Mouse (Mus musculus) stomach, embryonic 14.5 days (tissue): ENCODE measurements around the gene Mlst8. TPM values are rescaled to one million over a fixed set of nuclear protein-coding genes. Genes with fewer than 3 reads are reported as not detected.

Experiments
- ATAC-seq: fragments of 200-750 bp; cut with Nextera tagmentation; 2 replicates; pipeline ENCODE4 v1.8.0; 2017; ENCODE audit warnings: low read depth, moderate TSS enrichment; ENCODE audit not compliant: insufficient number of reproducible peaks, insufficient read depth, low FRiP score
- H3K27ac ChIP-seq: fragments of 300-500 bp; sonication (generic); 2 replicates; pipeline ENCODE4 v1.5.1; 2014; ENCODE audit warnings: mild to moderate bottlenecking, low read length, moderate library complexity, mixed read lengths
- H3K27me3 ChIP-seq: fragments of 300-500 bp; sonication (generic); 2 replicates; pipeline ENCODE4 v1.6.1; 2014; ENCODE audit warnings: low read length, control low read depth, mixed read lengths; ENCODE audit not compliant: control insufficient read depth, insufficient read depth
- H3K36me3 ChIP-seq: fragments of 300-500 bp; sonication (generic); 2 replicates; pipeline ENCODE4 v1.6.1; 2014; ENCODE audit warnings: mild to moderate bottlenecking, control low read depth, low read length, moderate library complexity, mixed read lengths; ENCODE audit not compliant: control insufficient read depth, insufficient read depth
- H3K4me1 ChIP-seq: fragments of 300-500 bp; sonication (generic); 2 replicates; pipeline ENCODE4 v1.6.1; 2014; ENCODE audit warnings: low read length, control low read depth, mixed read lengths; ENCODE audit not compliant: control insufficient read depth, insufficient read depth
- H3K4me2 ChIP-seq: fragments of 300-500 bp; sonication (generic); replicated peaks from 2 replicates; pipeline ENCODE4 v1.6.1; 2014; ENCODE audit warnings: low read depth, low read length, control low read depth
- H3K4me3 ChIP-seq: fragments of 300-500 bp; sonication (generic); 2 replicates; pipeline ENCODE4 v1.5.1; 2014; ENCODE audit warnings: low read depth, low read length, control low read depth
- H3K9ac ChIP-seq: fragments of 300-500 bp; sonication (generic); replicated peaks from 2 replicates; pipeline ENCODE4 v1.6.1; 2014; ENCODE audit warnings: low read depth, mild to moderate bottlenecking, control low read depth, low read length, moderate library complexity, mixed read lengths
- H3K9me3 ChIP-seq: fragments of 300-500 bp; sonication (generic); 2 replicates; pipeline ENCODE4 v1.6.1; 2016; ENCODE audit warnings: low read depth, low read length, control low read depth; ENCODE audit not compliant: control insufficient read depth
- WGBS: fragments of 180-500 bp; shearing (Covaris S2); extraction: QIAGEN DNeasy Blood & Tissue Kit; methylation state at CpG from one replicate; pipeline ENCODE4 v1.1.7; 2014; 5-methylcytosine and 5-hydroxymethylcytosine counted together
- polyA plus RNA-seq: library from polyadenylated mRNA; unstranded; fragments of >200 nt; fragmentation: Nextera tagmentation; extraction: Ambion mirVana; gene quantifications from 2 replicates; pipeline ENCODE4 v1.2.1, GENCODE M21; 2014

Mlst8 gene
- polyA plus RNA-seq, 1 experiment from 2014 or later: 46.2 TPM

DNA sequence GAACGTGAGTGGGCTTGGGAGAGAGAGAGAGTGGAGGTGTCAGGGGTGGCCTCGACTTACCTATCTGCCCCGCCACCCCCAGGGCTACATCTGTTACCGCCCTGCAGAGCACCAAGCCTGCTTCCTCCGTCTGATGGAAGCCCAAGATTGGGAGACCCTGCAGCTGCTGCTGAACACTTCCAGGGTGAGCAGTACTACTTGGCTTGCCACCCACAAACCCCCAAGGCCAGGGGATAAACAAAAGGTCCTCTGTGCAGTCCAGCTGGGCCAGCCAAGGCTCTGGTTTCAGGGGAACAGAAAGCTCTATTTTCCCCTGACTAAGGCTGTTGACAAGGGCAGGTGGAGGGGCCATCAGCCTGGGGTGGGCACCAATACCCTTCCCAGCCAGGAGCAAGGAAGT lies 4.3 kb downstream of the Mlst8 start:
- Histone ChIP-seq H3K9me3 (no peaks in the 10 kb centered on the region), H3K36me3 (peaks cover 26% of the 10 kb centered on the region), H3K9ac (no peak overlapping the region), H3K27ac (no peak overlapping the region), H3K4me3 (no peak overlapping the region), H3K4me1 (peaks cover 29% of the 10 kb centered on the region), H3K27me3 (no peaks in the 10 kb centered on the region), H3K4me2 (no peak overlapping the region)
- whole genome bisulfite sequencing: 78% methylated on average over 5 of the region's 5 CpGs
- no peak for ATAC-seq

DNA sequence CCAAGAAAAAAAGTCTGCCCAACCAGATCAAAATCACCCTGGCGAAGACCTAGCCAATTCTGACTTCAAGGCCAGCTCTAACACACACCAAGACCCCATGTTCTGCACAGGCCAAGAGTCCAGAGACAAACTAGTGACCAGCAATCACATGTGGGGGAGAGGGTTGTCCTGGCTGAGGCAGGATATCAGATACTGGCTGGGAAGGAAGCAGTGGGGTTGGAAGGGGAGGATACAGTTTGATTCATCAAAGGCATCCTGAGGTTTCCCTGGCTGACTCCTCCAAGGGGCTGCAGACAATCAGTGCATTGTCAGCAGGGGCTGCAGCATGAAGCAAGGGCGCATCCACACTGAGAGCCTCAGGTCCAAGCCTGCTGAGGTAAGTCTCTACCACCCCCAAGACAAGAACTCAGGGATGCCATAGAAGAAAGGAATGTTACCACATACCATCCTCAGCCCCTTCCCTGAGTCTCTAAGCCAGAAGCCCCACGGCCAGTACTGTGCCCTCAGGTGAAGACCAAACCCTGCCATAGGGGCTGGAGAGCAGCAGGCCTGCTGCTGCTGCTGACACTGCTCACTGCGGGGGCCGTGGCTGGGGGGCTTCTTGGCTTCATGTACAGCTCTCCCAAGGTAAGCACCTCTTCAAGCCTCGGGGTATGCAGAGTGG lies 5.1 kb downstream of the Mlst8 start, which contains the start of gene Bricd5:
Bricd5 (plus strand) TSS at position 273 of the 664 bp plus-strand sequence.
- Histone ChIP-seq H3K4me2 (0 out of 2 replicates have a peak within 1 kb of the TSS, but pooled peaks have one; percentile 5), H3K36me3 (peaks cover 26% of the 10 kb centered on the region), H3K9me3 (no peaks in the 10 kb centered on the region), H3K27ac (peak within 1 kb of the TSS; percentile 67), H3K4me1 (peaks cover 29% of the 10 kb centered on the region), H3K9ac (no peak within 1 kb of the TSS), H3K4me3 (no peak within 1 kb of the TSS), H3K27me3 (no peaks in the 10 kb centered on the region)
- 75% methylated on average over 6 of the region's 6 CpGs for WGBS
- ATAC-seq: no peak

DNA sequence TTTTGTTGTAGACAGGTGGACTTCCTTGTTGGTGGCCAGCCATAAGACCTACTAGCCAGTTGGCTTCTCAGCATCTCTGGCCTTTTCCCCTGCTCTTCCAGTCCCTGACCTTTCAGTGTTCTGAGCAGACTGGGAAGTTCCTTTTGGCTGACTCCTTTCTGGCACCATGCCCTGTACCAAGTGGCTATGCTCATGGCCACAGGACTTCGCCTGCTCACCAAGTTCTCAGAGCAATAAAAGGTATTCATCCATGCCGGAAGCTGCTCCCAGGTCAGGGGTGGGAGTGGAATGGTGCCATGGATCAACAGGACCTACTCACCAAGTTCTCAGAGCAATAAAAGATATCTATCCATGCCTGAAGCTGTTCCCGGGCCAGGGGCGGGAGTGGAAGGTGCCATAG lies 6.4 kb downstream of the Mlst8 start:
- H3K27ac ChIP-seq: peak overlapping the region; percentile 27; the same call in 1 of the 2 replicates
- H3K4me1 ChIP-seq: peaks cover 24% of the 10 kb centered on the region
- no peak for ATAC-seq
- no peaks in the 10 kb centered on the region for H3K27me3 ChIP-seq
- H3K36me3 ChIP-seq: peaks cover 26% of the 10 kb centered on the region
- H3K9me3 ChIP-seq: no peaks in the 10 kb centered on the region
- 0 out of 2 replicates have a peak overlapping the region, but pooled peaks have one; percentile 93 for H3K4me2 ChIP-seq
- H3K4me3 ChIP-seq: no peak overlapping the region
- H3K9ac ChIP-seq: no peak overlapping the region
- WGBS: 80% methylated on average over 4 of the region's 4 CpGs

DNA sequence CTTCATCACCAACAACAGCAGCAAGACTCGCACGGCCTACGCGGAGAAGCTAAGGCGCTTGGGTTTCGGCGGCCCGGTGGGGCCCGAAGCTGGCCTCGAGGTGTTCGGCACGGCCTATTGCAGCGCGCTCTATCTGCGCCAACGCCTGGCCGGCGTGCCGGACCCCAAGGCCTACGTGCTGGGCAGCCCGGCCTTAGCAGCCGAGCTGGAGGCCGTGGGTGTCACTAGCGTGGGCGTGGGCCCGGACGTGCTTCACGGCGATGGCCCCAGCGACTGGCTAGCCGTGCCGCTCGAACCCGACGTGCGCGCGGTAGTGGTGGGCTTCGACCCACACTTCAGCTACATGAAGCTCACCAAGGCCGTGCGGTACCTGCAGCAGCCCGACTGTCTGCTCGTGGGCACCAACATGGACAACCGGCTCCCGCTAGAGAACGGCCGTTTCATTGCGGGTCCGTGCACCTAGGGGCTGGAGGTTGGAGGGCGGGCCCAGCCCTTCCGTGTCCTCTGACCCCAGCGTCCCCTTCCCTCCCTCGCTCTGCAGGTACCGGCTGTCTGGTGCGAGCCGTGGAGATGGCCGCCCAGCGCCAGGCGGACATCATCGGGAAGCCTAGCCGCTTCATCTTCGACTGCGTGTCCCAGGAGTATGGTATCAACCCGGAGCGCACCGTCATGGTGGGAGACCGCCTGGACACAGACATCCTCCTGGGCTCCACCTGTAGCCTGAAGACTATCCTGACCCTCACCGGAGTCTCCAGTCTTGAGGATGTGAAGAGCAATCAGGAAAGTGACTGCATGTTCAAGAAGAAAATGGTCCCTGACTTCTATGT lies 8.0 kb downstream of the Mlst8 start:
- Histone ChIP-seq H3K4me2 (peak overlapping the region; percentile 93), H3K9me3 (no peaks in the 10 kb centered on the region), H3K36me3 (peaks cover 13% of the 10 kb centered on the region), H3K27ac (peak overlapping the region; percentile 52; the same call in 1 of the 2 replicates), H3K4me1 (peaks cover 24% of the 10 kb centered on the region), H3K27me3 (no peaks in the 10 kb centered on the region), H3K9ac (peak overlapping the region; percentile 84), H3K4me3 (peak overlapping the region; percentile 80)
- WGBS: 1% methylated on average over 68 of the region's 68 CpGs
- peak; percentile 16; the same call in 1 of the 2 replicates for ATAC-seq

DNA sequence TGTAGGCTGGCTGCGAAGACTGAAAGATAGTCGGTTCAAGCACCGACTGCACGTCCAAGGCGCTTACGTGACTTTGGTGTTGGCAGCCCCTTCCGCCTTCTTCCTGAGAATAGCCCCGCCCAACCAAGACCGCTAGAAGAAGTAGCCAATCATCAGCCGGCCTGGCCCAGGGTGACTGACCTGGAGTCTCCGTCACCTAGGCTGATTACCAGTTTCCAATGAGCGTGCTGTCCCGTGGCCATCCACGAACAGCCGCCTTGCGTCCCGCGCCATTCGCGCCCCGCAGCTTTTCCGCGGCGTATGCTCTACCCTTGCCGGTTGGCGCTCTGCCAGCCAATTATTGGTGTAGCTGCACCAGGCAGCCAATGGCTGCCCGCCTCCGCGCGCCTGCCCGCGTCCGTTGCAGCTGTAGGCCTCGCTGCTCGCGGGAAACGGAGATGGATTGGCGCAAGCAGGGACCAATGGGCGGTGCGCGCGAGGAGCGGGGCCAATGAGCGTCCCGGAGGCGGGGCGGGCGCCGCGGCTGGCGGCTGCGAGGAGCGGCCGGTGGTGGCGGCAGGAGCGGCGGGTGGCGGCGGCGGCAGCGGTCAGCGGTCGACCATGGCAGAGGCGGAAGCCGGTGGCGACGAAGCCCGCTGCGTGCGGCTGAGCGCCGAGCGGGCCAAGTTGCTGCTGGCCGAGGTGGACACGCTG lies 8.8 kb downstream of the Mlst8 start, which contains the start of the genes E4f1 and Pgp:
E4f1 (minus strand) TSS at position 404 of the 693 bp plus-strand sequence.
Pgp (plus strand) TSS at position 483 of the 693 bp plus-strand sequence.
- peak; percentile 98 for ATAC-seq
- peaks cover 24% of the 10 kb centered on the region for H3K4me1 ChIP-seq
- H3K36me3 ChIP-seq: peaks cover 5% of the 10 kb centered on the region; the same call in 1 of the 2 replicates
- H3K4me3 ChIP-seq: peak within 1 kb of the TSS; percentile 80
- peak within 1 kb of the TSS; percentile 84 for H3K9ac ChIP-seq
- no peaks in the 10 kb centered on the region for H3K9me3 ChIP-seq
- under 1% methylated on average over 75 of the region's 75 CpGs for WGBS
- peak within 1 kb of the TSS; percentile 52 for H3K27ac ChIP-seq
- H3K4me2 ChIP-seq: peak within 1 kb of the TSS; percentile 93
- H3K27me3 ChIP-seq: no peaks in the 10 kb centered on the region

DNA sequence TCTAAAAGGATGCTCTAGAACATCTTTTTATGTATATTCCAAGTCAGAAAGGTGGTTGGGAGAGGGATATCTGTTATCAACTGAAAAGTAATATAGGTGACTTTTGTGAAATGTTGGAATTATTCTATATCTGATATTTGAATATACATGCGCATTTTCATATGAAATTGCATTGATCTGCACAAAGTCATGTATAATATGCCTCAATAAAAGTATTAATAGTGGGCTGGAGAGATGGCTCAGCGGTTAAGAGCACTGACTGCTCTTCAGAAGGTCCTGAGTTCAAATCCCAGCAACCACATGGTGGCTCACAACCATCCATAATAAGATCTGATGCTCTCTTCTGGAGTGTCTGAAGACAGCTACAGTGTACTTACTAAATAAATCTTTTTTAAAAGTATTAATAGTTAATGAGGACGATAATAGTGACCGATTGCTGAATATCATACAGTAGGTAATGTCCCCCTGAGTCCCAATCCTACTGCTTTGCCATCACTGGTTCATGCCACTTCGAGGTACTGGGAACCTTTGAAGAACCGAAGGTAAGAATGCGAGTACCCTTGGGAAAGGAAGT lies 9.5 kb downstream of the Mlst8 start:
- H3K9ac ChIP-seq: 0 out of 2 replicates have a peak overlapping the region, but pooled peaks have one; percentile 84
- peak overlapping the region; percentile 80 for H3K4me3 ChIP-seq
- H3K27ac ChIP-seq: peak overlapping the region; percentile 52
- H3K36me3 ChIP-seq: peaks cover 3% of the 10 kb centered on the region; the same call in 1 of the 2 replicates
- peaks cover 24% of the 10 kb centered on the region for H3K4me1 ChIP-seq
- H3K27me3 ChIP-seq: no peaks in the 10 kb centered on the region
- no peak for ATAC-seq
- peak overlapping the region; percentile 93 for H3K4me2 ChIP-seq
- WGBS: 17% methylated on average over 7 of the region's 7 CpGs
- no peaks in the 10 kb centered on the region for H3K9me3 ChIP-seq

DNA sequence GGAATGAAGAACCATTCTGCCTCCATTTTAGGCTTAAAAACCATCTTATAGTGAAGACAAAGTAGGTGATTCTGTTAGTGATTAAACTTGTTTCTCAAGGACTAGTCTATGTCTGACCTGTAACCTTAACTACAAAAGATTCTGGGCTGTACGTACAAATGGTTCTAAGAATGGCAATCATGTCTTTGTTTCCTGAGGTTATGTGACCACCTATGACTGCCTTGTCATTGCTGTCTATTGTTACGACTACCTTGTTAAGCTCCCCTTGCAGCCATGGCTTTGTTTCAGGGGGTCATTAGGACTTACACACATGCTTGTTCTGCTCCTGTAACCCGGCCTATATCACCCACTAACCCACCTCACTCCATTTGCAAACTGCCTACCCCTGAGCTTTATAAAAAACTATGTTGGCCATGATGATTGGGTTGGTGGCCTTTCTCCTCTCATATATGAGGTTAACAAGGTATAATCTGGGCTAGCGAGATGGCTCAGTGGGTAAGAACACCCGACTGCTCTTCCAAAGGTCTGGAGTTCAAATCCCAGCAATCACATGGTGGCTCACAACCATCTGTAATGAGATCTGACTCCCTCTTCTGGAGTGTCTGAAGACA lies 10.1 kb downstream of the Mlst8 start:
- Histone ChIP-seq H3K4me3 (no peak overlapping the region), H3K4me1 (peaks cover 24% of the 10 kb centered on the region), H3K27ac (no peak overlapping the region), H3K4me2 (no peak overlapping the region), H3K36me3 (peaks cover 3% of the 10 kb centered on the region; the same call in 1 of the 2 replicates), H3K27me3 (no peaks in the 10 kb centered on the region), H3K9ac (no peak overlapping the region), H3K9me3 (no peaks in the 10 kb centered on the region)
- 94% methylated on average over 5 of the region's 5 CpGs for WGBS
- no peak for ATAC-seq
